Mouse (Mus musculus) E14TG2a.4 (cell line): ENCODE data around the gene Creb3l1.
A peak's percentile ranks its signal among the peaks of the same experiment; 100 is the strongest.

Source experiments
- CTCF ChIP-seq: conservative IDR thresholded peaks from 2 replicates; pipeline ENCODE4 v1.5.1; 2014; ENCODE audit warnings: low read length
- NANOG ChIP-seq: IDR thresholded peaks from 2 replicates; pipeline ENCODE4 v1.6.1; 2014; ENCODE audit warnings: borderline replicate concordance, low read length, mixed read lengths
- POU5F1 ChIP-seq: IDR thresholded peaks from 2 replicates; pipeline ENCODE4 v1.6.1; 2014; ENCODE audit warnings: low read length, borderline replicate concordance

DNA sequence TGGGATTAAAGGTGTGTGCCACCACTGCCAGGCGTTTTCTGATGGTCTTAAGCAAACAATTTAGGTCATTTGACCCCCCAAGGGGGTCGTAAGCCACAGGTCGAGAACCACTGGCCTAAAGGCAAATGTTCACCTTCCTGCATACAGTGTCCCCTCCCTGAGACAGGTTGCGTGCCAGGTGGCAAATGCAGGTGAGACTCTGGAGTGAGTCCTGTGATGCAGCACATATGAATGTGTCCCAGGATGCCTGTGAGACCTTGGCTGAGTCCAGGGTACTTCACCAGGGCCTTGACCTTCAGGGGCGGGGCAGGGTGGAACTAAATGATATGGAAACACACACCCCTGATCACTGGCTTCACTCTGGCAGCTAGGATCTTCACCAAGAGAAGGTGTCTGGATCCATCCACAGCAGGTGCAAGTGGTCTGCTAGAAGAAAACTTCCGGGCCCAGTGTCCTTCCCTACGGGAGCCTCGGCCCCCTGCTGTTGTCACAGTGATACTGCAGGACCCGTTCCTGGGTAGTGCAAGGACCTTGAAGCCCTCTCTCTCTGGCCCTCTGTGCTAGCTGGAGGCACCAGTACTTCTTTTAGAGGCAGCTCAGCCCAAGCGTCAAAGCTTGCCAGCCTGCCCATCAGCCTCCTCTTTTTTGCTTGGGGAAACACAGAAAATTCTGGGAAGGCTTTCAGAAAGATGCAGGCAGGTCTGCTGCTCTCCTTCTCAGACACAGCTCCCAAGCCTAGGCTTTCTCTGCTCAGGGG lies 65.4 kb downstream of the Creb3l1 start:
- TF ChIP-seq CTCF: peak; percentile 29; the same call in 1 of the 2 replicates
- TF ChIP-seq POU5F1: no peak
- no peak for TF ChIP-seq NANOG
